Comparison of ENCODE assay signal across 17 mouse cellular contexts in genomic region chr4:139807191-139807808, GRCm38 (mm10). TPM values are rescaled to one million over a fixed set of nuclear protein-coding genes. Genes with fewer than 3 reads are reported as not detected.
DNase-seq lines count a peak whose midpoint lies in the region; ATAC-seq and TF ChIP-seq lines count a peak whose summit lies in the region.
"Had no signal": no experiment of that assay in that cellular context is flagged by ENCODE, and none has a peak within 500 bp of the region (broad histone marks: within the 10 kb centered on the region; RNA-seq: fewer than 3 reads in every experiment).

No protein-coding gene starts in this region.

- no peak overlapping the region for H3K4me3 ChIP-seq in hindbrain, embryonic 11.5 days (ENCODE audit: low read depth, low read length)
- H3K4me3 ChIP-seq in midbrain, embryonic 14.5 days (replicated peaks; ENCODE audit: low read depth, low read length): no peak overlapping the region
- H3K4me3 ChIP-seq: liver, embryonic 15.5 days; stomach, embryonic 15.5 days had no signal

- peak overlapping the region; percentile 87 for H3K27ac ChIP-seq in hindbrain, embryonic 11.5 days (ENCODE audit: low read depth, low read length)
- peak overlapping the region; percentile 72 for H3K27ac ChIP-seq in midbrain, embryonic 14.5 days (replicated peaks; ENCODE audit: low read depth, low read length)
- H3K27ac ChIP-seq: liver, embryonic 15.5 days; stomach, embryonic 15.5 days had no signal

- ATAC-seq in hindbrain, embryonic 11.5 days (ENCODE audit: low FRiP score): peak; percentile 73
- peak; percentile 41; the same call in 1 of the 2 replicates for ATAC-seq in midbrain, embryonic 14.5 days (ENCODE audit: low FRiP score, low TSS enrichment)
- ATAC-seq in erythroblast, adult 5-6 weeks (replicated peaks; ENCODE audit: low FRiP score, poor library complexity, severe bottlenecking): no peak

- TF ChIP-seq POLR2A in brain, embryonic 14.5 days (IDR thresholded peaks at IDR 0.05; ENCODE audit: borderline replicate concordance, extremely low read depth, insufficient read depth, insufficient read length, poor library complexity, severe bottlenecking): no peak

- no peaks in the 10 kb centered on the region for H3K36me3 ChIP-seq in hindbrain, embryonic 11.5 days (ENCODE audit: control insufficient read depth, insufficient read depth, low read length)
- no peaks in the 10 kb centered on the region for H3K36me3 ChIP-seq in midbrain, embryonic 14.5 days (ENCODE audit: control insufficient read depth, insufficient read depth, low read length)
- H3K36me3 ChIP-seq: liver, embryonic 15.5 days; stomach, embryonic 15.5 days had no signal

- no peaks in the 10 kb centered on the region for H3K9me3 ChIP-seq in hindbrain, embryonic 11.5 days (ENCODE audit: control insufficient read depth, low read length)
- H3K9me3 ChIP-seq in midbrain, embryonic 14.5 days (ENCODE audit: control insufficient read depth, low read length): no peaks in the 10 kb centered on the region
- H3K9me3 ChIP-seq: liver, embryonic 15.5 days; stomach, embryonic 15.5 days had no signal

- DNase-seq in brain, embryonic 14.5 days (ENCODE audit: low read depth): peak; percentile 94
- peak; percentile 64 for DNase-seq in embryo, embryonic 9.5 days (ENCODE audit: extremely low spot score)
- peak; percentile 70 for DNase-seq in hindbrain, embryonic 11.5 days (ENCODE audit: low spot score)
- DNase-seq in midbrain, embryonic 14.5 days: peak; percentile 75
- no peak for DNase-seq in layer of hippocampus, postnatal 10 days (ENCODE audit: low spot score in 2 of 2)
- DNase-seq in frontal cortex, adult 2 months (ENCODE audit: extremely low spot score in 1 of 2, low spot score in 1 of 2): no peak
- DNase-seq: adrenal gland, postnatal 36 days; heart, postnatal 10 days; kidney, adult 2 months; thymus, postnatal 4 days had no signal

- peaks cover 44% of the 10 kb centered on the region for H3K27me3 ChIP-seq in hindbrain, embryonic 11.5 days (ENCODE audit: control insufficient read depth, insufficient read depth, low read length)
- peaks cover 27% of the 10 kb centered on the region; the same call in 1 of the 2 replicates for H3K27me3 ChIP-seq in midbrain, embryonic 14.5 days (ENCODE audit: control insufficient read depth, insufficient read depth, low read length)

- peaks cover 25% of the 10 kb centered on the region for H3K4me1 ChIP-seq in hindbrain, embryonic 11.5 days (replicated peaks; ENCODE audit: control insufficient read depth, insufficient read depth, low read length)
- peaks cover 46% of the 10 kb centered on the region for H3K4me1 ChIP-seq in midbrain, embryonic 14.5 days (ENCODE audit: control insufficient read depth, insufficient read depth, low read length)
- H3K4me1 ChIP-seq: liver, embryonic 15.5 days had no signal

- no peak overlapping the region for H3K4me2 ChIP-seq in hindbrain, embryonic 11.5 days (replicated peaks; ENCODE audit: low read depth, low read length)
- peak overlapping the region; percentile 27 for H3K4me2 ChIP-seq in midbrain, embryonic 14.5 days (ENCODE audit: low read length)
- H3K4me2 ChIP-seq: liver, embryonic 15.5 days; stomach, embryonic 15.5 days had no signal

- H3K9ac ChIP-seq in hindbrain, embryonic 11.5 days (ENCODE audit: low read depth, low read length): 0 out of 2 replicates have a peak overlapping the region, but pooled peaks have one; percentile 28
- H3K9ac ChIP-seq in midbrain, embryonic 14.5 days (replicated peaks; ENCODE audit: low read length): no peak overlapping the region
- H3K9ac ChIP-seq: liver, embryonic 15.5 days; stomach, embryonic 15.5 days had no signal

- WGBS in hindbrain, embryonic 11.5 days: 4% methylated on average over 14 of the region's 14 CpGs
- under 1% methylated on average over 14 of the region's 14 CpGs for WGBS in midbrain, embryonic 14.5 days

- TF ChIP-seq CTCF in brain, embryonic 14.5 days (IDR thresholded peaks at IDR 0.05; ENCODE audit: borderline replicate concordance, extremely low read depth, insufficient read depth, insufficient read length): no peak

RNA-seq across cellular contexts. Expression of gene Pax7, which starts 26.0 kb away (rescaled TPM):
- polyA plus RNA-seq in brain, embryonic 14.5 days (2012; rRNA removed): 6.8 and 12.2 TPM in 2 replicates
- polyA plus RNA-seq in hindbrain, embryonic 11.5 days (2014; fragmentation: Nextera tagmentation; extraction: Ambion mirVana): 2.2 and 2.7 TPM in 2 replicates
- polyA plus RNA-seq in midbrain, embryonic 14.5 days (2014; fragmentation: Nextera tagmentation; extraction: Ambion mirVana): 9.1 and 9.2 TPM in 2 replicates
- total RNA-seq in layer of hippocampus, postnatal 10 days (2021): under 1 TPM in 1 of 2 experiments, not detected in 1; 0.11 TPM
- polyA plus RNA-seq in frontal cortex, adult 2 months (2012; rRNA removed): 0.02 TPM in 1 of 2 replicates, not detected in the other
- total RNA-seq in erythroblast, adult 5-6 weeks (2015; ENCODE audit: low replicate concordance): not detected in 2 replicates
- total RNA-seq in erythroblast, adult 5-6 weeks (2017; ENCODE audit: low replicate concordance): 0.14 TPM in 1 of 2 replicates, not detected in the other
- total RNA-seq: adrenal gland, postnatal 36 days; granulocyte monocyte progenitor cell, adult 5-6 weeks; heart, postnatal 10 days; neutrophil, adult 5-6 weeks had no signal
- polyA plus RNA-seq: cortical plate, adult 2 months; large intestine, adult 2 months had no signal

Comparison
In these comparisons a context has a peak if more than half of its experiments do, and no peak if none do; other contexts are left out.
1. DNase-seq: peak in brain, embryonic 14.5 days (single experiment), embryo, embryonic 9.5 days (single experiment), hindbrain, embryonic 11.5 days (single experiment) and midbrain, embryonic 14.5 days (single experiment); none in layer of hippocampus, postnatal 10 days (0 of 2) and frontal cortex, adult 2 months (0 of 2).